Mouse (Mus musculus) neural tube, embryonic 11.5 days (tissue): ENCODE measurements at regions not wholly inside any gene's neighbourhood (a gene's known extent, or its start where the extent isn't known, plus 50 kb on each side); places are given as distances from the start of the nearest gene placed in this dataset.
"Not testable (repeated sequence)": the region's sequence is repeated elsewhere in the genome, so short reads cannot be mapped to it uniquely, and the experiment has no call there.

Source experiments
- ATAC-seq: fragments of 200-750 bp; cut with Nextera tagmentation; 2 replicates; pipeline ENCODE4 v1.8.0; 2017; ENCODE audit warnings: moderate number of reproducible peaks, mild to moderate bottlenecking, moderate TSS enrichment, moderate library complexity; ENCODE audit not compliant: insufficient read depth, low FRiP score, low TSS enrichment
- DNase-seq: peaks from one replicate; pipeline ENCODE4 v3.0.0-alpha.2; 2015; ENCODE audit warnings: low spot score
- H3K27ac ChIP-seq: fragments of 300-500 bp; sonication (generic); 2 replicates; pipeline ENCODE4 v1.5.1; 2014; ENCODE audit warnings: low read depth, mild to moderate bottlenecking, low read length
- H3K27me3 ChIP-seq: fragments of 300-500 bp; sonication (generic); 2 replicates; pipeline ENCODE4 v1.6.1; 2014; ENCODE audit warnings: mild to moderate bottlenecking, low read length, mixed read lengths; ENCODE audit not compliant: control insufficient read depth, insufficient read depth
- H3K36me3 ChIP-seq: fragments of 300-500 bp; sonication (generic); 2 replicates; pipeline ENCODE4 v1.6.1; 2014; ENCODE audit warnings: mild to moderate bottlenecking, low read length, moderate library complexity, mixed read lengths; ENCODE audit not compliant: control insufficient read depth, insufficient read depth
- H3K4me1 ChIP-seq: fragments of 300-500 bp; sonication (generic); 2 replicates; pipeline ENCODE4 v1.6.1; 2014; ENCODE audit warnings: low read length, mixed read lengths; ENCODE audit not compliant: control insufficient read depth, insufficient read depth
- H3K4me2 ChIP-seq: fragments of 300-500 bp; sonication (generic); 2 replicates; pipeline ENCODE4 v1.6.1; 2014; ENCODE audit warnings: low read depth, mild to moderate bottlenecking, moderate library complexity
- H3K4me3 ChIP-seq: fragments of 300-500 bp; sonication (generic); 2 replicates; pipeline ENCODE4 v1.5.1; 2014; ENCODE audit warnings: low read depth, low read length
- H3K9ac ChIP-seq: fragments of 300-500 bp; sonication (generic); 2 replicates; pipeline ENCODE4 v1.6.1; 2014; ENCODE audit warnings: mild to moderate bottlenecking, low read length
- H3K9me3 ChIP-seq: fragments of 300-500 bp; sonication (generic); 2 replicates; pipeline ENCODE4 v1.6.1; 2016; ENCODE audit warnings: low read length; ENCODE audit not compliant: control insufficient read depth
- WGBS: fragments of 180-500 bp; shearing (Covaris S2); extraction: QIAGEN DNeasy Blood & Tissue Kit; methylation state at CpG from one replicate; pipeline ENCODE4 v1.1.7; 2014; 5-methylcytosine and 5-hydroxymethylcytosine counted together

DNA sequence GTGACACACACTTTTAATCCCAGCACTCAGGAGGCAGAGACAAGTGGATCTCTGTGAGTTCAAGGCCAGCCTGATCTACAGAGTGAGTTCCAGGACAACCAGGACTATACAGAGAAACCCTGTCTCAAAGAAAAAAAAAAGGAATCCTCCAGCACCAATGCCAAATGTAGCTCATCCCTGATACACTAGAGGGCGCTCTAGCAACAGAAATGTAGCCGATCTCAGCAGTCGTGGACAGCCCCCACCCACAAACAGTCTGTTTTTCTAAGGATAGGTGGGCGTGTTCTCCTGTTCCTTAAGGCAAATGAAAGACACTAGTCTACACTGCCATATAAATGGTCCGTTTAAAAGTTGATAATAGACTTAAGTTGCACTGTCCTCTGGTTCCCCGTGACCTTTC, 2447.9 kb upstream of the Gm8797 start:
- DNase-seq, result peak; percentile 15
- H3K36me3 ChIP-seq, H3K4me1 ChIP-seq, H3K27ac ChIP-seq, ATAC-seq, H3K27me3 ChIP-seq, H3K4me3 ChIP-seq, H3K4me2 ChIP-seq, H3K9ac ChIP-seq: not testable (repeated sequence)
- H3K9me3 ChIP-seq, result peaks cover 13% of the 10 kb centered on the region
- 34% methylated on average over 6 of the region's 6 CpGs for WGBS

- Histone ChIP-seq H3K9me3 (peaks cover 8% of the 10 kb centered on the region; the same call in 1 of the 2 replicates), H3K9ac (no peak overlapping the region), H3K36me3 (no peaks in the 10 kb centered on the region), H3K4me3 (no peak overlapping the region), H3K27me3 (no peaks in the 10 kb centered on the region), H3K4me2 (no peak overlapping the region), H3K27ac (no peak overlapping the region), H3K4me1 (no peaks in the 10 kb centered on the region)
- 64% methylated on average over 14 of the region's 14 CpGs for WGBS
- DNase-seq (no peak), ATAC-seq (no peak)
These were observed 2442.1 kb upstream of the Gm8797 start for GRCm38 (mm10) chr3:3308461-3308860.

DNA sequence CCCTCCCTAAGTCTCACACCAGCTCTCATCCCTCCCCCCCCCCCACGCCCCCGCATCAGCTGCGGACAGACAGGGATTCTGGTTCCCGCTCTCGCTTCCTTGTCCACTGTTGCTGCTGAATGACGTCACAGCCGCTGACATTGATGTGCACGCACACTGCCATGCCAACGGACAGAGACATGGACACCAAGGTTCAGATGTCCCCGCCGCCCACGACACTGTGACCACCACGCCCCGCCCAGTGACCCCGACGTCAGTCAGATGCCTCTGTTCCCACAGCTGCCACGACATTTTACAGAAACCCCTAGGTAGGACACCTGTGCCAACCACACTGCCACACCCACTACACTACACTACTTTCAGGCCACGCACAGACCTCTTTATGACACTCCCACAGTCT, 2441.6 kb upstream of the Gm8797 start:
- no peak overlapping the region for H3K27ac ChIP-seq
- 72% methylated on average over 18 of the region's 18 CpGs for WGBS
- no peak overlapping the region for H3K9ac ChIP-seq
- no peak overlapping the region for H3K4me2 ChIP-seq
- peaks cover 8% of the 10 kb centered on the region; the same call in 1 of the 2 replicates for H3K9me3 ChIP-seq
- H3K27me3 ChIP-seq, result no peaks in the 10 kb centered on the region
- no peaks in the 10 kb centered on the region for H3K36me3 ChIP-seq
- no peak overlapping the region for H3K4me3 ChIP-seq
- DNase-seq, result no peak
- H3K4me1 ChIP-seq, result no peaks in the 10 kb centered on the region
- ATAC-seq, result no peak

- H3K4me2 ChIP-seq, result no peak overlapping the region
- no peak overlapping the region for H3K4me3 ChIP-seq
- H3K9ac ChIP-seq, result no peak overlapping the region
- ATAC-seq, result no peak
- H3K9me3 ChIP-seq, result peaks cover 8% of the 10 kb centered on the region; the same call in 1 of the 2 replicates
- WGBS, result 39% methylated on average over 1 of the region's 1 CpGs
- no peaks in the 10 kb centered on the region for H3K27me3 ChIP-seq
- H3K4me1 ChIP-seq, result no peaks in the 10 kb centered on the region
- no peak overlapping the region for H3K27ac ChIP-seq
- H3K36me3 ChIP-seq, result no peaks in the 10 kb centered on the region
- no peak for DNase-seq
These were observed 2439.8 kb upstream of the Gm8797 start for GRCm38 (mm10) chr3:3310811-3311210.

GRCm38 (mm10) chr3:3349634-3350033, 2401.0 kb upstream of the Gm8797 start:
- H3K4me1 ChIP-seq, result no peaks in the 10 kb centered on the region
- WGBS, result 51% methylated on average over 5 of the region's 5 CpGs
- no peak overlapping the region for H3K27ac ChIP-seq
- no peaks in the 10 kb centered on the region for H3K9me3 ChIP-seq
- H3K4me2 ChIP-seq, result no peak overlapping the region
- no peak overlapping the region for H3K4me3 ChIP-seq
- H3K36me3 ChIP-seq, result no peaks in the 10 kb centered on the region
- no peak overlapping the region for H3K9ac ChIP-seq
- DNase-seq (no peak), ATAC-seq (no peak)
- no peaks in the 10 kb centered on the region for H3K27me3 ChIP-seq

GRCm38 (mm10) chr3:3370859-3371258, 2379.7 kb upstream of the Gm8797 start:
- H3K4me1 ChIP-seq, H3K4me2 ChIP-seq, H3K36me3 ChIP-seq, DNase-seq, ATAC-seq, H3K27me3 ChIP-seq, H3K27ac ChIP-seq, H3K9ac ChIP-seq, H3K9me3 ChIP-seq, H3K4me3 ChIP-seq: not testable (repeated sequence)

- peak; percentile 79 for ATAC-seq
- WGBS, result 39% methylated on average over 3 of the region's 3 CpGs
These were observed 2362.4 kb upstream of the Gm8797 start for GRCm38 (mm10) chr3:3388056-3388770.

More at GRCm38 (mm10) chr3:3388056-3388770, 2362.4 kb upstream of the Gm8797 start:
- Histone ChIP-seq H3K27ac (no peak overlapping the region), H3K4me1 (no peaks in the 10 kb centered on the region), H3K27me3 (no peaks in the 10 kb centered on the region), H3K4me3 (no peak overlapping the region), H3K36me3 (no peaks in the 10 kb centered on the region), H3K9me3 (no peaks in the 10 kb centered on the region), H3K9ac (no peak overlapping the region), H3K4me2 (no peak overlapping the region)
- DNase-seq, result peak; percentile 30
